Mouse (Mus musculus) small intestine, adult 2 months (tissue): Measurements from ENCODE around the gene Usp46.

Source experiments
- CTCF ChIP-seq: fragments of 200-500 bp; IDR thresholded peaks from 2 replicates; pipeline ENCODE4 v1.5.1; 2012; ENCODE audit warnings: low read depth, mild to moderate bottlenecking, control low read depth, inconsistent platforms, low read length, moderate library complexity, mixed read lengths; ENCODE audit not compliant: insufficient replicate concordance, insufficient read length; ENCODE audit errors: extremely low read depth
- POLR2A ChIP-seq: fragments of 200-500 bp; IDR thresholded peaks from 2 replicates; pipeline ENCODE4 v1.6.1; 2012; ENCODE audit warnings: low read depth, mild to moderate bottlenecking, control low read depth, inconsistent platforms, low read length, moderate library complexity

DNA sequence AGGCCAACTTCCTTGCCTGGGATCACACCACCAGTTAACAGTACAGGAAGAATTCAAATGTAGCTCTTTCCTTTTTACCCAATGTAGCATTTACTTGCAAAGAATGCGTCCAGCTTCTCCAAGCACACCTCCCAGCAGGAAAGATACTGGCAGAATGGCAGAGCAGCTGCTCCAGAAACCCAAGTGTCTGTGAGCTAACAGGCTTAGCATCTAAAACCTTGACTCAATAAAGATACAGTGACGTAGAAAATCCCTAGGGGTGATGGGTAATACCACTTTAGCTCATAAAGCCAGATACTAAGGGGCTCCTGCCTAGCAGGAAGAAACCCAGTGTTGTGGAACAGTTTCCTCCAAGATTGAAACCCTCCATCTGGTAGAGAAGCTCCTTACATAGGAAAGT is 32.8 kb downstream of the Usp46 start:
- TF ChIP-seq CTCF (no peak), POLR2A (no peak)
